Mouse (Mus musculus) heart, postnatal 10 days (tissue): ENCODE measurements around the gene Cuedc1. TPM values are rescaled to one million over a fixed set of nuclear protein-coding genes. Genes with fewer than 3 reads are reported as not detected.

Source experiments
- DNase-seq, 2 experiments: peaks; one replicate each; pipeline ENCODE4 v3.0.0; 2021
- intact Hi-C: fragments of 180-260 bp; cut with DNase I; formaldehyde crosslinking; loops from one replicate; pipeline ENCODE4 v1.15.1; 2025
- total RNA-seq, 2 experiments: library from RNA; stranded (reverse); gene quantifications; 2 replicates each; pipeline ENCODE4 v1.2.3; 2021

Cuedc1 gene
- total RNA-seq, 2 experiments from 2014 or later = 45.6 to 48.4 TPM

GRCm38 (mm10) chr11:88076394-88076793, 21.5 kb upstream of the Cuedc1 start:
- intact Hi-C loops = no loop called here
- DNase-seq = no peak

GRCm38 (mm10) chr11:88083699-88084098, 14.2 kb upstream of the Cuedc1 start:
- intact Hi-C loops = loop anchor here (2.0 kb wide), 1 partner anchor 13 kb away; no protein-coding TSS in a partner anchor
- no peak for DNase-seq

- DNase-seq = peak; percentile 94 to 95
- intact Hi-C loops = no loop called here
Measured at GRCm38 (mm10) chr11:88086737-88087627, 10.9 kb upstream of the Cuedc1 start.

- no peak for DNase-seq
- intact Hi-C loops = no loop called here
Measured at GRCm38 (mm10) chr11:88089150-88089549, 8.7 kb upstream of the Cuedc1 start.

DNA sequence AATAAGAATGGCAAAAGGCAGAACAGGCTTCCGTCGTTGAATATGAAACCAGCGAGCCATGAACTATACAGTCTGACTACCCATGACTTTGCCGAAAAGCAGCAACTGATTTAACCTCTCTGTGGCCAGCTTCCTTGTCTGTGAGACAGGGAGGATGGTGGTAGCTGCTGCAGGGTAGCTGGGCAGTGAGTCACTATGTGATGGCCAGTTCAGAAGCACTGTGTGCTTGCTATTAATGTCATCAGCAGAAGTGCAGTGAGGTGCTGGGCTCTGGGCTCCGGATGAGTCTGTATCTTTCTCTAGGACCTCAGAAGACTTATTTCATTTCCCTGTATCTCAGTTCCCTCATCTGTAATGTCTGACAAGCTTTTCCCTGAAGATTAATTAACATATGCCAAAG, 7.6 kb upstream of the Cuedc1 start:
- intact Hi-C loops = no loop called here
- no peak for DNase-seq

DNA sequence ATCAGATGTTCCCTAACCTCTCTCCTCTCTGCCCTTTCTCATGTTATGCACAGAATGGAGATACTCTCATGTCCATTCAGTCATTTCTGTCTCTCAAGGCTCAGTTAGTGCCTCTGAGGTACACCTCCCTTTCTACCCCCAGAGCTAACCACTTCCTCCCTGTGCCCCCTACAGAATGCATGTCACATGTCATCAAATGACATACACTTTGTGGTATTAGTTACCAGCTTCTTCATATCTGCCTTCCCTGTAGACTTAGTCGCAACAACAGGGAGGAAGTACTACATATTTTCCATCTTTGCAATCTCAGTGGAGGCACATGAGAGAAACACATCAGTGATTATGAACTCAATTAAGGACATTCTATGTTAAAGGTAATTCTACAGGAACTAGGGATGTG, 5.9 kb upstream of the Cuedc1 start:
- intact Hi-C loops = no loop called here
- DNase-seq = no peak

- peak; percentile 68 to 76 for DNase-seq
- intact Hi-C loops = loop anchor here (1.0 to 5.0 kb wide), 2 partner anchors 24 to 65 kb away; no protein-coding TSS in a partner anchor
Measured at GRCm38 (mm10) chr11:88097173-88097572, 685 bp upstream of the Cuedc1 start.

DNA sequence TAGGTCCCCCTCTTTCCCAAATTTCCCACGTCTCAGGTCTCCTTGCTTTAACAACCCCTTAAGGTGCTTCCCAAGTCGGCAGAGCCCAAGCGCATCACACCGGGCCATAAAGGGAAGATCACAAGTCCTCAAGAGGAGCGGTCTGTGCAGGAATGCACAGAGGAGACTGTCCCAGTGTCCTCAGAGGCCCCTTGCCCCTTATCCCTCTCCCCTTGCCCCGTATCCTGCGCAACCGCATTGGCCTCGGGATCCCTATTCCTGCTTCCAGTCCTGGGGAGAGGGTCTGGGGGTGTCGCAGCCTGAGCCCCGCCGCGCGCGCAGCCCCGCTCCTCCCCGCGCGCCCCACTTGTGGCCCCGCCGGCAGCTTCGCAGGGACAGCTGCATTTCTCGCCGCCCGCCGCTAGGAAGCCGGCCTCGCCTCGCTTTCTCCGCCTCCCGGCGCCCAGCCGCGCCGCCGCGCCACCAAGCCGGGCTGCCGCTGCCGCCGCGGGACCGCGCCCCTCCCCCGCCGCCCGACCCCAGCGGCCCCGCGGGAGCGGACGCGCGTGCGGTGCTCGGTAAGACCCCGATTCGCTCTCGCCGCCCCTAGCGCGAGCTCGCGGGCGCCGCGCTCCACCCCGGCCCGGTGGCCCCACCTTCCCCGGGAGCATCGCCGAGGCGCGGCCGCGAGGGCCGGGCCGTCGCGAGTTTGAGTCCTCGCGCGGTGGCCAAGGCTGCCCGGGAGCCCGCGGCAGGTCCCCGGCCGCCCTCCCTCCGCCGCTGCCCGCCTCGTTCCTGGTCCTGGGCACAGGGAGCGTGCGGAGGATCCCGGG, 1.1 kb downstream of the Cuedc1 start:
- intact Hi-C loops = loop anchor here (5.0 kb wide), 1 partner anchor 63 kb away; no protein-coding TSS in a partner anchor
- peak; percentile 86 to 89 for DNase-seq

DNA sequence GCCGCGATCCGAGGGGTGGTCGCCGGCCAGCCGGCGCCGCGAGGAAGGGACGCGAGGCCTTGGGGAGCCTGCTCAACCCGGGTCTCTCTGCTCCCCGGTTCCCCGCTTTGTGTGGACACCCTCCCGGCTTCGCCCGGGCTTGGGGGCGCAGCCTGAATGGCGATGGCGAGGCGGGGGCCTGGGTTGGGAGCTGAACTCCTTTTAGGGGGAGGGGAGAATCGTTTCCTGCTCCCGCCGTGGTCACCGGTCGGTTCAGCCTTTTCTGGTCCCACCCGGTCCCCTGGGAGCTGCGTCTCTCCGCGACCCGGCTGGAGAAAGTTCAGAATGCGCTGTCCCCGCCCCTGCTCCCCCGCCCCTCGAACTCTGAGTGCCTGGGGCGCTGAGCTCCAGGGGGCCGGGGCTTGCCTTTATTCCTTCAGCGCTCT, 1.8 kb downstream of the Cuedc1 start:
- intact Hi-C loops = loop anchor here (5.0 kb wide), 1 partner anchor 63 kb away; no protein-coding TSS in a partner anchor
- DNase-seq = peak; percentile 91 to 93

GRCm38 (mm10) chr11:88100170-88100569, 2.3 kb downstream of the Cuedc1 start:
- intact Hi-C loops = no loop called here
- no peak for DNase-seq

DNA sequence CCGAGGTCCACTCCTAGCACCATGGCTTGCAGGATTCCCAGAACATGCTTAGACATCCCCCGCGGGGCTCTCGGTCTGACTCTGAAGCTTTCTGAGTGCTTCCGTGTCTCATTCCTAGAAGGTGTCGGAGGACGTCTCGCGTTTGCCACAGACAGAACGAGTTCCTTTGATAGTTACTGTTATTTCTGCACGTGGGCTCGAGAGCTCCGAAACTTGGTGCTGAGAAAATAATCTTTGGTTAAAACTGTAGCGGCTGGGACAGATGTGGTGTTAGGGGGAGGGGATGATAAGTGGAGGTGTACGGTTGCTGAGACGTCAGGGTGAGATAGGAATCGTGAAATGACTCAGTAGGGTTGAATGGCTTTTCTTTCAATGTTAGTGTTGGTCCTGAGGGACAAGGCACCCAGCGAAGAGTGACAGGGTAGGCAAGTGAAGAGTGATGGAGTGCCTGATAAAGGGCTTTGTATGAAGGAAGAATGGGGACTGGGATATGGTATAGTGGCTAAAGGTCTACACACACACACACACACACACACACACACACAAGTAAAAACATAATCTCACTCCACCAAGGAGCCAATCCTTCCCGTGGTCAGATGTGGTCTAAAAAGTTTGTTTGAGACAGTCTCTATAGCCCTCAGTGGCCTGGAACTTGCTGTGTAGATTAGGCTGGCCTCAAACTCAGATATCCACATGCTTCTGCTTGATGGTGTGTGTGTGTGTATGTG, 5.5 kb downstream of the Cuedc1 start:
- intact Hi-C loops = no loop called here
- DNase-seq = no peak

GRCm38 (mm10) chr11:88105494-88106291, 7.8 kb downstream of the Cuedc1 start:
- intact Hi-C loops = no loop called here

DNA sequence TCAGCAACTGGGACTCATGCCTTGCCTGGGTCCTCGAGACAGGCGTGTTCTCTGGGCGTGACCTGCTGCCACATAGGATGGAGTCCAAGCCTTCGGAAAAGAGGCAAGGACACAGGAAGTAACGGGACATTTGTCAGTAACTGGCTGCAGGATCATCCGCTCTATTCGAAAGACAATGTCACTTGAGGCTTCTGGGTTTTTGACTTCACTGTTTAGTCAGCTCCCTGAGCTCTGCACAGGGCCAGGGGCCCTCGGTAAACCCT, 8.4 kb downstream of the Cuedc1 start:
- intact Hi-C loops = no loop called here
- no peak for DNase-seq

More at GRCm38 (mm10) chr11:88105494-88106291, 7.8 kb downstream of the Cuedc1 start:
- no peak for DNase-seq

DNA sequence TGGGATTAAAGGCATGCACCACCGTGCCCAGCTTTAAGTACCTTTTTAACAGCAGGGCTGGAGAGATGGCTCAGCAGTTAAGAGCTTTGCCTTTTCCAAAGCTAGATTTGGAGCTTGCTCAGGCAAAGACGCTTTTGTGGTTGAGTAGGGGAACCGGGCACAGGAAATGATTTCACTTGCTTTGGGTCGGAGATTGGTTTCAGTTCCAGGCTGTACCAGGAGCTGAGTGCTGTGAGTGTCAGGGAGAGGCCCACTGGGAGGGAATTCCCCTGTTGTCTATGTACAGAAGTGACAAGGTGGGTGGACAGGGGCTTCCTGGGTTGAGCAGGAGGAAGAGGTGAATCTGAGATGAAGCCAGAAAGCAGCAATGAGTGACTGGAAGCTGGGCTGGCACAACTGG, 9.5 kb downstream of the Cuedc1 start:
- no peak for DNase-seq
- intact Hi-C loops = no loop called here

- DNase-seq = peak in 1 of 2 experiments; percentile 51
- intact Hi-C loops = no loop called here
Measured at GRCm38 (mm10) chr11:88110031-88110594, 12.3 kb downstream of the Cuedc1 start.

GRCm38 (mm10) chr11:88112078-88112477, 14.2 kb downstream of the Cuedc1 start:
- intact Hi-C loops = loop anchor here (1.0 kb wide), 1 partner anchor 10 kb away; no protein-coding TSS in a partner anchor
- no peak for DNase-seq

DNA sequence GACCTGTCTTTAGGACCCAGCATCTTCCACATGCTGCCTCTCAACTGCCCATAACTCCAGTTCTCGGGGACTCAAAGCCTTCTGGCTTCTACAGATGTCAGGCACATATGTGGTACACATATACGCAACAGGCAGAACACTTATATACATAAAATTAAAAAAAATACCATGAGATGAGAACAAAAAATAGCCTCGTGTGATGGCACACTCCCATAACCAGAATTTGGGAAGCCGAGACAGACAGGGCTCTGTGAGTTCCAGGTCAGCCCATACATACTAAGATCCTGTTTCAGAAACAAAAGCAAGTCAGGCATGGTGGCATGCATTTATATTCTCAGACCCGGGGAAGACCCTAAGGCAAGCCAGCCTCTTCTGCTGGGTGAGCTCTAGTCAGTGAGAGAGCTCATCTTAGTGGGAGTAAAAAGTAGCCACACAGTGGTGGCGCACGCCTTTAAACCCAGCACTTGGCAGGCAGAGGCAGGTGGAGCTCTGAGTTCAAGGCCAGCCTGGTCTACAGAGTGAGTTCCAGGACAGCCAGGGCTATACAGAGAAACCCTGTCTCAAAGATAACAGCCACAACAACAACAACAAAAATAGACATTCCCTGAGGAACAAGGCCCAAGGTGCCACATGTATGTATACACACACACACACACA, 14.9 kb downstream of the Cuedc1 start:
- no peak for DNase-seq
- intact Hi-C loops = loop anchor here (1.0 kb wide), 1 partner anchor 11 kb away; no protein-coding TSS in a partner anchor

GRCm38 (mm10) chr11:88113543-88114271, 15.8 kb downstream of the Cuedc1 start:
- DNase-seq = peak; percentile 73 to 83
- intact Hi-C loops = no loop called here
